Mouse (Mus musculus) layer of hippocampus, adult 2 months (tissue): ENCODE data around the gene Simc1. TPM values are rescaled to one million over a fixed set of nuclear protein-coding genes. Genes with fewer than 3 reads are reported as not detected.
"Not testable (repeated sequence)": the region's sequence is repeated elsewhere in the genome, so short reads cannot be mapped to it uniquely, and the experiment has no call there.

Experiments used
- DNase-seq, 2 experiments: peaks; one replicate each; pipeline ENCODE4 v3.0.0; 2022; ENCODE audit warnings: low spot score in 2 of 2
- H3K27ac ChIP-seq: fragments of 200-600 bp; 2 replicates; pipeline ENCODE4 v1.8.1; 2022
- H3K4me3 ChIP-seq: fragments of 200-600 bp; 2 replicates; pipeline ENCODE4 v1.8.1; 2022; ENCODE audit warnings: mild to moderate bottlenecking
- CTCF ChIP-seq: fragments of 200-600 bp; conservative IDR thresholded peaks from 2 replicates; pipeline ENCODE4 v1.8.1; 2022; ENCODE audit warnings: antibody characterized with exemption, mild to moderate bottlenecking, moderate library complexity
- long read RNA-seq, 2 experiments: library from polyadenylated mRNA; stranded (forward); transcript quantifications; one replicate each; pipeline ENCODE4 v2.0.0; 2021; ENCODE audit warnings: borderline mapping rate in 2 of 2
- total RNA-seq, 2 experiments: library from RNA; stranded (reverse); gene quantifications; 2 replicates each; pipeline ENCODE4 v1.2.3; 2021

Gene Simc1
- 10 to 100 TPM; 14.8 to 19.1 TPM for total RNA-seq
- long read RNA-seq, experiment 1, full-length matches to known transcripts: 4 of 8 reads
- long read RNA-seq, experiment 1, partial matches to known transcripts: 4 of 8 reads
- long read RNA-seq, experiment 1, other reads (novel, unspliced or antisense): 0 of 8 reads
- long read RNA-seq, experiment 2, full-length matches to known transcripts: 9 of 14 reads
- long read RNA-seq, experiment 2, partial matches to known transcripts: 3 of 14 reads
- long read RNA-seq, experiment 2, other reads (novel, unspliced or antisense): 2 of 14 reads

GRCm38 (mm10) chr13:54503604-54504521 lies at the start of gene Simc1:
Gene Simc1 (plus strand): TSS chr13:54503779.
- DNase-seq: peak; percentile 23 to 62
- peak; percentile 33; the same call in 1 of the 2 replicates for TF ChIP-seq CTCF
- H3K4me3 ChIP-seq: peak within 1 kb of the TSS; percentile 89
- peak within 1 kb of the TSS; percentile 88 for H3K27ac ChIP-seq

DNA sequence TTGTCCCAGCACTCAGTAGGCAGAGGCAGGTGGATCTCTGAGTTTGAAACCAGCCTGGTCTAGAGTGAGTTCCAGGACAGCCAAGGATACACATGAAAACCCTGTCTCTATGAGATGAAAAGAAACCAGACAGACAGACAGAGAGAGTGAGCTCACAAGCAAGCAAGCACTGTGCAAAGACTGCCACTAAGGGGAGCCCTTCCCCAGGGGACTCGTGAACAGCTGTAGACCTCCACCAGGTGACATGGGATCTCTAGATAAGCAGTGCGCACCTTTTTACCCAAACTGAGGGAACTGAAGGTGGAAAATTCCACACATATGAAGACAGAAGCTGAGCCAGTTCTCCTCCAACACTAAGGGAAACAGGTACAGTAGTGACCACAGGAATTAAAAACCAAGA lies 46.5 kb upstream of the Simc1 start:
- DNase-seq: no peak
- peak; percentile 67 for TF ChIP-seq CTCF
- Histone ChIP-seq H3K4me3 (no peak overlapping the region), H3K27ac (no peak overlapping the region; the same call in 1 of the 2 replicates)

DNA sequence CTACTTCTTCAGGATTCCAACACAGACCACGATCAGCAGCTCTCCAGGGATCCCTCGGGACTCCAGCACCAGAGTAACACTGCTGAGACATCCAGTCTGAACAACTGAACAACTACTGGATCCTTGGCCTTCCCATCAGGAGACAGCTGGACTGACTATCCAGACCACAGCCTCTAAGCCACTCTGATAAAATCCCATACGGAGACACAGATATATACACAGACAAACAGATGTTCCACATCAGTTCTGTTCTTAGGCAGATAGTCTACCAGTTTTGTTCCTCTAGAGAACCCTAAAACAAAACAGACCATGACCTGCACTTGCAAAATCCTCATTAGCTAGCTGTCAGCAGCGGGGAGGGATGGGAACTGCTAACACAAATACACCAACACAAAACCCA lies 44.3 kb upstream of the Simc1 start:
- no peak overlapping the region for H3K4me3 ChIP-seq
- DNase-seq: no peak
- no peak for TF ChIP-seq CTCF
- H3K27ac ChIP-seq: no peak overlapping the region

- no peak for TF ChIP-seq CTCF
- DNase-seq: peak; percentile 89 to 91
- peak within 1 kb of the TSS; percentile 85 for H3K27ac ChIP-seq
- H3K4me3 ChIP-seq: peak within 1 kb of the TSS; percentile 96
These were observed 35.2 kb upstream of the Simc1 start, which contains the start of gene Thoc3 for GRCm38 (mm10) chr13:54468098-54469011. Gene Thoc3 (minus strand): TSS chr13:54468849.

DNA sequence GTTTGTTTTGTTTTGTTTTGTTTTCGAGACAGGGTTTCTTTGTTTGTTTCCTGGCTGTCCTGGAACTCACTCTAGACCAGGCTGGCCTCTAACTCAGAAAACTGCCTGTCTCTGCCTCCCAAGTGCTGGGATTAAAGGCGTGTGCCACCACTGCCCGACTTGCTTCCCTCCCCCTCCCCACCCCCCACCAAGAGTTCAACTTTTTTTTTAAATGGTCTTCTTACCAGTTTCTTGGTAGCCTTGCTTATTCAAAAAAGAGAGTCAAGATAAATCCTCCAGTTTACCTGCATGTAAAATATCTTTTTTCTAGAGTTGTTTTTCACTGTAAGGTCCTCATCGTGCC lies 34.6 kb upstream of the Simc1 start:
- DNase-seq: no peak
- TF ChIP-seq CTCF: no peak
- Histone ChIP-seq H3K27ac (peak overlapping the region; percentile 85), H3K4me3 (peak overlapping the region; percentile 96)

GRCm38 (mm10) chr13:54471967-54472366 lies 31.6 kb upstream of the Simc1 start:
- 0 out of 2 replicates have a peak, but pooled peaks have one; percentile 12 for TF ChIP-seq CTCF
- H3K4me3 ChIP-seq: no peak overlapping the region
- H3K27ac ChIP-seq: no peak overlapping the region
- no peak for DNase-seq

GRCm38 (mm10) chr13:54474996-54475395 lies 28.6 kb upstream of the Simc1 start:
- Histone ChIP-seq H3K4me3 (no peak overlapping the region), H3K27ac (no peak overlapping the region)
- DNase-seq: no peak
- no peak for TF ChIP-seq CTCF

DNA sequence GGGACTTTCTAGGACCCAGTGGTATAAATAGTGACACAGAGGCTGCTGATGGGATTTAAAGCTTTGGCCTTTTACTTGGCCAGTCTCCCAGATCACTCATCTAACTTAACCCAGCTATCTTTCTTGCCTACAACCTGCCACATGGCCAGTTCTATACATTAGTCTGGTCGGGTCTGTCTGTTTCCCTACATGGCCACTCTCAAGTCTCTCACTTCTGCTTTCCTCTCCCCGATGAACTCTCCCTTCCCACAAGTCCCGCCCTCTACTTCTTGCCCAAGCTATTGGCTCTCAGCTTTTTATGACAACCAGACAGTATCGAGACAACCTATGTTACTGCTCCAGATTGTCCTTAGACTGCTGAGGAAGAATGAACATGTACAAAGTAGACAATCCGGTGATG lies 27.9 kb upstream of the Simc1 start:
- DNase-seq: no peak
- no peak overlapping the region for H3K27ac ChIP-seq
- no peak for TF ChIP-seq CTCF
- no peak overlapping the region for H3K4me3 ChIP-seq

GRCm38 (mm10) chr13:54479286-54479685 lies 24.3 kb upstream of the Simc1 start:
- no peak for TF ChIP-seq CTCF
- no peak for DNase-seq
- Histone ChIP-seq H3K27ac (no peak overlapping the region), H3K4me3 (no peak overlapping the region)

- Histone ChIP-seq H3K4me3 (no peak overlapping the region), H3K27ac (no peak overlapping the region)
- DNase-seq: no peak
- TF ChIP-seq CTCF: no peak
These were observed 22.1 kb upstream of the Simc1 start for GRCm38 (mm10) chr13:54481498-54481897.

DNA sequence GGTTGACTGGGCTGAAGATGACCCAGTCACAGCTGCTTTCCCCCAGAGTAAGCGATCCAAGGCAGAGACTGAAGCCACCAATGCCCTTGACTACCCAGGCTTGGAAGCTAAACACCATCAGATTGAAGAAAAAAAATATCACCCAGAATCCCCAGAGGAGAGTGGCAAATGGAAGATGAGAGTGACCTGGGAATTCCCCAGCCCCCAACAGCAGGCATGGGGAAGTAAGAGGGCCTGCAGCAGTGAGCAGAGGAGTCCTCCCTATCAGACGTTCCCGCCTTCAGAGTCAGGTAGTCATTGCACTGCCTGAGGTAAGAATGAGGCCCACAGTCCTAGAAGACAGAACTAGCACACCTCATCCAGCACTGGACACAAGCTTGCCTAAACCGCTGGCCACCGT lies 13.2 kb upstream of the Simc1 start:
- DNase-seq: no peak
- Histone ChIP-seq H3K4me3 (no peak overlapping the region), H3K27ac (no peak overlapping the region)
- no peak for TF ChIP-seq CTCF

- DNase-seq: no peak
- H3K4me3 ChIP-seq: no peak overlapping the region
- no peak overlapping the region for H3K27ac ChIP-seq
- TF ChIP-seq CTCF: no peak
These were observed 12.2 kb upstream of the Simc1 start for GRCm38 (mm10) chr13:54491381-54491780.

GRCm38 (mm10) chr13:54499551-54499950 lies 4.0 kb upstream of the Simc1 start:
- not testable (repeated sequence) for DNase-seq, H3K4me3 ChIP-seq, H3K27ac ChIP-seq
